19 mouse cellular contexts compared by ENCODE assay signal in genomic region chr4:40499812-40500591, GRCm38 (mm10). TPM values are rescaled to one million over a fixed set of nuclear protein-coding genes. Genes with fewer than 3 reads are reported as not detected.
"Had no signal": no experiment of that assay in that cellular context is flagged by ENCODE, and none has a peak within 500 bp of the region (broad histone marks: within the 10 kb centered on the region; RNA-seq: fewer than 3 reads in every experiment).

No protein-coding gene starts in this region.

- H3K4me1 ChIP-seq: liver, embryonic 13.5 days; neural tube, embryonic 12.5 days had no signal

- H3K27me3 ChIP-seq: liver, embryonic 13.5 days; neural tube, embryonic 12.5 days had no signal

- ATAC-seq: midbrain, embryonic 16.5 days had no signal

- H3K36me3 ChIP-seq: liver, embryonic 13.5 days; neural tube, embryonic 12.5 days had no signal

- H3K4me2 ChIP-seq: liver, embryonic 13.5 days; neural tube, embryonic 12.5 days had no signal

- DNase-seq: kidney, adult 18-20 months; kidney, adult 9 months; kidney, postnatal 14 days; kidney, postnatal 4 days; left cerebral cortex, postnatal 4 days; liver, embryonic 13.5 days; lung, adult 2 months; lung, postnatal 14 days; lung, postnatal 4 days; right cerebral cortex, postnatal 4 days; thymus, adult 2 months; thymus, postnatal 14 days; thymus, postnatal 4 days had no signal

- H3K9me3 ChIP-seq: liver, embryonic 13.5 days; neural tube, embryonic 12.5 days had no signal

- H3K4me3 ChIP-seq: liver, embryonic 13.5 days; neural tube, embryonic 12.5 days had no signal

- H3K9ac ChIP-seq: liver, embryonic 13.5 days; neural tube, embryonic 12.5 days had no signal

- H3K27ac ChIP-seq: liver, embryonic 13.5 days; neural tube, embryonic 12.5 days; stomach, postnatal 0 days had no signal

RNA-seq across cellular contexts. Expression of gene Tmem215, which starts 28.0 kb away (rescaled TPM):
- total RNA-seq: megakaryocyte-erythroid progenitor cell, adult 5-6 weeks had no signal
- polyA plus RNA-seq: liver, adult 2 months; liver, embryonic 16.5 days had no signal
